Mouse (Mus musculus): ENCODE results near the gene Bbof1. TPM values are rescaled to one million over a fixed set of nuclear protein-coding genes. Genes with fewer than 3 reads are reported as not detected.
A peak's percentile ranks its signal among the peaks of the same experiment; 100 is the strongest.

Gene Bbof1
- polyA plus RNA-seq, 2 experiments = 1.1 to 1.3 TPM

GRCm38 (mm10) chr12:84407874-84408818, 725 bp upstream of the Bbof1 start:
- Histone ChIP-seq H3K9me3 (ENCODE audit: control insufficient read depth, low read length) (no peaks in the 10 kb centered on the region), H3K36me3 (ENCODE audit: control insufficient read depth, insufficient read depth, low read length) (no peaks in the 10 kb centered on the region), H3K4me3 (replicated peaks; ENCODE audit: low read length) (peak overlapping the region; percentile 75), H3K4me2 (replicated peaks; ENCODE audit: low read depth, low read length, severe bottlenecking) (peak overlapping the region; percentile 87), H3K4me1 (ENCODE audit: control insufficient read depth, insufficient read depth, low read length) (peaks cover 3% of the 10 kb centered on the region; the same call in 1 of the 2 replicates), H3K27ac (replicated peaks; ENCODE audit: low read depth, low read length) (peak overlapping the region; percentile 59), H3K27me3 (ENCODE audit: control insufficient read depth, insufficient read depth, low read length) (no peaks in the 10 kb centered on the region), H3K9ac (ENCODE audit: low read depth, low read length, severe bottlenecking) (peak overlapping the region; percentile 77)
- WGBS = 2% methylated on average over 34 of the region's 52 CpGs
- ATAC-seq (ENCODE audit: low FRiP score, low read depth) = peak; percentile 32
- no peak for DNase-seq (ENCODE audit: low spot score)
- TF ChIP-seq POLR2A (IDR thresholded peaks at IDR 0.05; ENCODE audit: borderline replicate concordance, extremely low read depth, insufficient read depth, insufficient read length) = no peak

- peak; percentile 89 for ATAC-seq (ENCODE audit: low FRiP score, low read depth)
- TF ChIP-seq POLR2A (IDR thresholded peaks at IDR 0.05; ENCODE audit: borderline replicate concordance, extremely low read depth, insufficient read depth, insufficient read length) = 0 out of 2 replicates have a peak, but pooled peaks have one; percentile 23
Measured at GRCm38 (mm10) chr12:84416834-84417604, 8.1 kb downstream of the Bbof1 start, which contains the start of gene Rnf113a2. TSS of gene Rnf113a2 (plus strand) at chr12:84417196.

GRCm38 (mm10) chr12:84417605-84417922, 8.7 kb downstream of the Bbof1 start:
- Histone ChIP-seq H3K4me2 (replicated peaks; ENCODE audit: low read depth, low read length, severe bottlenecking) (peak overlapping the region; percentile 79), H3K4me1 (ENCODE audit: control insufficient read depth, insufficient read depth, low read length) (no peaks in the 10 kb centered on the region), H3K36me3 (ENCODE audit: control insufficient read depth, insufficient read depth, low read length) (no peaks in the 10 kb centered on the region), H3K9ac (ENCODE audit: low read depth, low read length, severe bottlenecking) (peak overlapping the region; percentile 71), H3K4me3 (replicated peaks; ENCODE audit: low read length) (peak overlapping the region; percentile 56), H3K27ac (replicated peaks; ENCODE audit: low read depth, low read length) (peak overlapping the region; percentile 19; the same call in 1 of the 2 replicates), H3K9me3 (ENCODE audit: control insufficient read depth, low read length) (0 out of 2 replicates have a peak, but pooled peaks cover 4% of the 10 kb centered on the region), H3K27me3 (ENCODE audit: control insufficient read depth, insufficient read depth, low read length) (no peaks in the 10 kb centered on the region)
- DNase-seq (ENCODE audit: low spot score) = no peak
- 31% methylated on average over 18 of the region's 18 CpGs for WGBS
- no peak for TF ChIP-seq POLR2A (IDR thresholded peaks at IDR 0.05; ENCODE audit: borderline replicate concordance, extremely low read depth, insufficient read depth, insufficient read length)
- no peak for ATAC-seq (ENCODE audit: low FRiP score, low read depth)

More at GRCm38 (mm10) chr12:84416834-84417604, 8.1 kb downstream of the Bbof1 start, which contains the start of gene Rnf113a2:
- 0 out of 2 replicates have a peak, but pooled peaks cover 4% of the 10 kb centered on the region for H3K9me3 ChIP-seq (ENCODE audit: control insufficient read depth, low read length)
- peak within 1 kb of the TSS; percentile 56 for H3K4me3 ChIP-seq (replicated peaks; ENCODE audit: low read length)
- peak; percentile 86 for DNase-seq (ENCODE audit: low spot score)
- H3K4me1 ChIP-seq (ENCODE audit: control insufficient read depth, insufficient read depth, low read length) = no peaks in the 10 kb centered on the region
- H3K9ac ChIP-seq (ENCODE audit: low read depth, low read length, severe bottlenecking) = peak within 1 kb of the TSS; percentile 71
- H3K27ac ChIP-seq (replicated peaks; ENCODE audit: low read depth, low read length) = peak within 1 kb of the TSS; percentile 19; the same call in 1 of the 2 replicates
- peak within 1 kb of the TSS; percentile 79 for H3K4me2 ChIP-seq (replicated peaks; ENCODE audit: low read depth, low read length, severe bottlenecking)
- WGBS = 3% methylated on average over 50 of the region's 50 CpGs
- H3K27me3 ChIP-seq (ENCODE audit: control insufficient read depth, insufficient read depth, low read length) = no peaks in the 10 kb centered on the region
- no peaks in the 10 kb centered on the region for H3K36me3 ChIP-seq (ENCODE audit: control insufficient read depth, insufficient read depth, low read length)

GRCm38 (mm10) chr12:84423990-84424389, 15.1 kb downstream of the Bbof1 start:
- no peaks in the 10 kb centered on the region for H3K4me1 ChIP-seq (ENCODE audit: control insufficient read depth, insufficient read depth, low read length)
- H3K4me2 ChIP-seq (replicated peaks; ENCODE audit: low read depth, low read length, severe bottlenecking) = no peak overlapping the region
- no peak for TF ChIP-seq POLR2A (IDR thresholded peaks at IDR 0.05; ENCODE audit: borderline replicate concordance, extremely low read depth, insufficient read depth, insufficient read length)
- no peaks in the 10 kb centered on the region for H3K27me3 ChIP-seq (ENCODE audit: control insufficient read depth, insufficient read depth, low read length)
- WGBS = 46% methylated on average over 3 of the region's 3 CpGs
- DNase-seq (ENCODE audit: low spot score) = no peak
- no peaks in the 10 kb centered on the region for H3K36me3 ChIP-seq (ENCODE audit: control insufficient read depth, insufficient read depth, low read length)
- no peak overlapping the region for H3K4me3 ChIP-seq (replicated peaks; ENCODE audit: low read length)
- no peak overlapping the region for H3K9ac ChIP-seq (ENCODE audit: low read depth, low read length, severe bottlenecking)
- no peak for ATAC-seq (ENCODE audit: low FRiP score, low read depth)
- H3K9me3 ChIP-seq (ENCODE audit: control insufficient read depth, low read length) = no peaks in the 10 kb centered on the region
- H3K27ac ChIP-seq (replicated peaks; ENCODE audit: low read depth, low read length) = no peak overlapping the region

GRCm38 (mm10) chr12:84429825-84430224, 21.0 kb downstream of the Bbof1 start:
- WGBS = 91% methylated on average over 2 of the region's 2 CpGs

More at GRCm38 (mm10) chr12:84429825-84430224, 21.0 kb downstream of the Bbof1 start:
- H3K36me3 ChIP-seq (ENCODE audit: control insufficient read depth, insufficient read depth, low read length) = peaks cover 2% of the 10 kb centered on the region; the same call in 1 of the 2 replicates
- DNase-seq (ENCODE audit: low spot score) (no peak), ATAC-seq (ENCODE audit: low FRiP score, low read depth) (no peak)
- H3K27me3 ChIP-seq (ENCODE audit: control insufficient read depth, insufficient read depth, low read length) = no peaks in the 10 kb centered on the region
- no peak overlapping the region for H3K4me2 ChIP-seq (replicated peaks; ENCODE audit: low read depth, low read length, severe bottlenecking)
- H3K4me3 ChIP-seq (replicated peaks; ENCODE audit: low read length) = no peak overlapping the region
- no peak overlapping the region for H3K27ac ChIP-seq (replicated peaks; ENCODE audit: low read depth, low read length)
- no peaks in the 10 kb centered on the region for H3K9me3 ChIP-seq (ENCODE audit: control insufficient read depth, low read length)
- no peaks in the 10 kb centered on the region for H3K4me1 ChIP-seq (ENCODE audit: control insufficient read depth, insufficient read depth, low read length)
- TF ChIP-seq POLR2A (IDR thresholded peaks at IDR 0.05; ENCODE audit: borderline replicate concordance, extremely low read depth, insufficient read depth, insufficient read length) = no peak
- no peak overlapping the region for H3K9ac ChIP-seq (ENCODE audit: low read depth, low read length, severe bottlenecking)
